Comparison of ENCODE assay signal across 11 mouse cellular contexts in genomic region chr10:60691671-60692390, GRCm38 (mm10). TPM values are rescaled to one million over a fixed set of nuclear protein-coding genes. Genes with fewer than 3 reads are reported as not detected.
A peak's percentile ranks its signal among the peaks of the same experiment; 100 is the strongest.
DNase-seq lines count a peak whose midpoint lies in the region; ATAC-seq and TF ChIP-seq lines count a peak whose summit lies in the region.
"Had no signal": no experiment of that assay in that cellular context is flagged by ENCODE, and none has a peak within 500 bp of the region (broad histone marks: within the 10 kb centered on the region; RNA-seq: fewer than 3 reads in every experiment).

No protein-coding gene starts in this region.

- 45% methylated on average over 18 of the region's 20 CpGs for WGBS in neural tube, embryonic 14.5 days
- WGBS in midbrain, embryonic 15.5 days: 69% methylated on average over 20 of the region's 20 CpGs

- H3K4me3 ChIP-seq in ES-Bruce4 (ENCODE audit: low read depth, low read length): peak overlapping the region; percentile 48
- no peak overlapping the region for H3K4me3 ChIP-seq in neural tube, embryonic 14.5 days (ENCODE audit: low read depth, low read length)
- H3K4me3 ChIP-seq in midbrain, embryonic 15.5 days: no peak overlapping the region
- H3K4me3 ChIP-seq: embryonic facial prominence, embryonic 10.5 days had no signal

- no peaks in the 10 kb centered on the region for H3K4me1 ChIP-seq in ES-Bruce4 (ENCODE audit: control insufficient read depth, insufficient read depth, low read length)
- H3K4me1 ChIP-seq in neural tube, embryonic 14.5 days (ENCODE audit: control insufficient read depth, insufficient read depth, low read length): peaks cover 7% of the 10 kb centered on the region; the same call in 1 of the 2 replicates
- H3K4me1 ChIP-seq in midbrain, embryonic 15.5 days: peaks cover 6% of the 10 kb centered on the region

- TF ChIP-seq POLR2A in ES-Bruce4 (IDR thresholded peaks at IDR 0.05; ENCODE audit: insufficient read depth, low read length): no peak

- no peak overlapping the region for H3K4me2 ChIP-seq in neural tube, embryonic 14.5 days (ENCODE audit: low read depth, low read length)
- no peak overlapping the region for H3K4me2 ChIP-seq in midbrain, embryonic 15.5 days

- DNase-seq in layer of hippocampus, postnatal 10 days (ENCODE audit: low spot score in 2 of 2): peak; percentile 29 to 55
- no peak for DNase-seq in layer of hippocampus, postnatal 25 days (ENCODE audit: extremely low spot score in 1 of 2, low spot score in 1 of 2)
- peak; percentile 26 to 43 for DNase-seq in CD8-positive naive resting alpha-beta T cell, adult 2 months (ENCODE audit: low read depth in 2 of 2, low spot score in 2 of 2)
- no peak for DNase-seq in kidney, postnatal 14 days
- no peak for DNase-seq in kidney, postnatal 4 days
- DNase-seq: cerebellum, adult 11 months had no signal

- TF ChIP-seq EP300 in ES-Bruce4 (IDR thresholded peaks at IDR 0.05; ENCODE audit: insufficient read depth, low read depth, low read length): no peak

- no peaks in the 10 kb centered on the region for H3K36me3 ChIP-seq in ES-Bruce4 (ENCODE audit: control insufficient read depth, insufficient read depth, low read length, poor library complexity, severe bottlenecking)
- H3K36me3 ChIP-seq in neural tube, embryonic 14.5 days (ENCODE audit: control insufficient read depth, insufficient read depth, low read length): no peaks in the 10 kb centered on the region
- no peaks in the 10 kb centered on the region for H3K36me3 ChIP-seq in midbrain, embryonic 15.5 days (replicated peaks)
- H3K36me3 ChIP-seq: embryonic facial prominence, embryonic 10.5 days had no signal

- H3K9me3 ChIP-seq in ES-Bruce4 (replicated peaks; ENCODE audit: control insufficient read depth, insufficient read depth, low read length, poor library complexity, severe bottlenecking): no peaks in the 10 kb centered on the region
- H3K9me3 ChIP-seq in neural tube, embryonic 14.5 days (ENCODE audit: control insufficient read depth, low read length): no peaks in the 10 kb centered on the region
- H3K9me3 ChIP-seq in midbrain, embryonic 15.5 days: no peaks in the 10 kb centered on the region
- H3K9me3 ChIP-seq: embryonic facial prominence, embryonic 10.5 days had no signal

- peaks cover 4% of the 10 kb centered on the region for H3K27me3 ChIP-seq in ES-Bruce4 (ENCODE audit: control insufficient read depth, insufficient read depth, low read length, poor library complexity, severe bottlenecking)
- peaks cover 18% of the 10 kb centered on the region for H3K27me3 ChIP-seq in neural tube, embryonic 14.5 days (ENCODE audit: control insufficient read depth, insufficient read depth, low read length)
- peaks cover 25% of the 10 kb centered on the region for H3K27me3 ChIP-seq in midbrain, embryonic 15.5 days (replicated peaks)

- 0 out of 2 replicates have a peak overlapping the region, but pooled peaks have one; percentile 23 for H3K9ac ChIP-seq in ES-Bruce4 (ENCODE audit: low read depth, poor library complexity, severe bottlenecking)
- H3K9ac ChIP-seq in neural tube, embryonic 14.5 days (replicated peaks; ENCODE audit: low read depth, low read length): no peak overlapping the region
- no peak overlapping the region for H3K9ac ChIP-seq in midbrain, embryonic 15.5 days

- peak; percentile 65 for ATAC-seq in neural tube, embryonic 14.5 days (ENCODE audit: low read depth)
- ATAC-seq in midbrain, embryonic 15.5 days (replicated peaks): no peak; the same call in 1 of the 2 replicates

- no peak overlapping the region for H3K27ac ChIP-seq in ES-Bruce4 (ENCODE audit: insufficient read depth, low read length)
- H3K27ac ChIP-seq in neural tube, embryonic 14.5 days (ENCODE audit: low read depth, low read length): peak overlapping the region; percentile 22; the same call in 1 of the 2 replicates
- no peak overlapping the region for H3K27ac ChIP-seq in midbrain, embryonic 15.5 days
- H3K27ac ChIP-seq: embryonic facial prominence, embryonic 10.5 days had no signal

- no peak for TF ChIP-seq CTCF in ES-Bruce4 (IDR thresholded peaks at IDR 0.05; ENCODE audit: low read depth, low read length)

RNA-seq across cellular contexts. Expression of gene Cdh23, which starts 4.5 kb away (rescaled TPM):
- total RNA-seq in layer of hippocampus, postnatal 10 days (2021): 1 to 10 TPM; 2.9 to 4.5 TPM
- 1 to 10 TPM; 2.1 to 3.6 TPM for total RNA-seq in layer of hippocampus, postnatal 25 days (2021)
- 0.33 and 0.55 TPM in 2 replicates for polyA plus RNA-seq in ES-Bruce4 (2011; ENCODE audit: insufficient read depth, insufficient read length, low read depth, missing spikeins)
- polyA plus RNA-seq in neural tube, embryonic 14.5 days (2014; fragmentation: Nextera tagmentation; extraction: Ambion mirVana): 6.0 and 15.4 TPM in 2 replicates
- polyA plus RNA-seq in midbrain, embryonic 15.5 days (2015; fragmentation: Nextera tagmentation; extraction: Ambion mirVana): 6.7 and 7.8 TPM in 2 replicates
- total RNA-seq: megakaryocyte-erythroid progenitor cell, adult 5-6 weeks had no signal

Comparison
In these comparisons a context has a peak if more than half of its experiments do, and no peak if none do; other contexts are left out.
1. DNase-seq: peak in layer of hippocampus, postnatal 10 days (2 of 2) and CD8-positive naive resting alpha-beta T cell, adult 2 months (2 of 2); none in layer of hippocampus, postnatal 25 days (0 of 2), kidney, postnatal 14 days (single experiment) and kidney, postnatal 4 days (0 of 2).